Mouse (Mus musculus) hematopoietic stem cell, adult 5-6 weeks (primary cell): ENCODE results near the gene Fmc1. TPM values are rescaled to one million over a fixed set of nuclear protein-coding genes. Genes with fewer than 3 reads are reported as not detected.

ENCODE experiments used
- ATAC-seq, 2 experiments: fragments of 125-278 bp in 1 of 2; replicated peaks in 1 of 2; 2 replicates each; pipeline ENCODE4 v1.8.0; 2016 to 2017; ENCODE audit warnings: inconsistent platforms in 2 of 2, mild to moderate bottlenecking in 2 of 2, moderate number of reproducible peaks in 2 of 2, low read depth in 1 of 2, moderate TSS enrichment in 1 of 2; ENCODE audit not compliant: low FRiP score in 2 of 2, poor library complexity in 2 of 2, severe bottlenecking in 2 of 2, insufficient read depth in 1 of 2, low TSS enrichment in 1 of 2
- total RNA-seq: library from RNA; stranded (forward); fragments of 172-1452, 232-1000 nt; gene quantifications from 2 replicates; pipeline ENCODE4 v1.2.3, GENCODE M21; 2017

The Fmc1 gene
- total RNA-seq, 1 experiment from 2014 or later = 40.5 TPM

DNA sequence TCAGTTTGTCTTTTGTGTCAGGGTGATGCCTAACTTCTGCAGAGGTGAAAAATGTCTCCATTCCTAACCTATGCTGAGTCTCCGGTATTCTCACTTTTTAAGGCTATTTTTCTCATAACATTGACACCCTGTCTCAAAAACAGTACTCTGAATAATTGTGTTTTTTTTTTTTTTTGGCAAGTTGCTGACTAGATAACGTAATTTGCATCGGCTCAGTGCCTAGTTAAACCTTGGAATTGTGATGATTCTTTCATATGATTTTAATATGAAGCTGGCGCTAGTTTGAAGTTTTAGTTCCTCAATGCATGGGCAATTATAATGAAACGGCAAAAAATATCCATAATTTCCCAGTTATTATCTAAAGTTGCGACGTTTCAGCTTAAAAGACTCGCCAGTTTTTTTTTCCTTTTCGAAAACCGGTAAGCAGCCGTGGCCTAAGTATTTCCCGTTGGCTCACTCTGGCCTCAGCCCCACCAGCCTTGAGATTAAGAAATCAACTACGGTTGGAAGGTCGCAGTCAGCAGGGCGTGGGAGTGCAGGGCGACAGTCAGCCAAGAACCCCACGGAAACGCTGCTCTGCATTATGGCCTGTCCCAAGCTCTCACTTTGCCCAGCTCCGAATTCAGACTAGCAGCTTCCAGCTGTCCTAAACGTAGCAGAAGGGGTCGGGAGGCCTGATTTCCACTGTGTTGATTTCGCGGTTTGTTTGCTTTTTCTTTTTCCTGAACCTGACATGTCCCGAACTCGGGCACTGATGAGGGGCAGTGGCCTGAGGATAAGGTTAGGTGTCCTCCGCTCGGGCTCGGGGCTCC, 17.2 kb downstream of the Fmc1 start:
- peak; percentile 48 to 60; a peak in 3 of 4 replicates for ATAC-seq

DNA sequence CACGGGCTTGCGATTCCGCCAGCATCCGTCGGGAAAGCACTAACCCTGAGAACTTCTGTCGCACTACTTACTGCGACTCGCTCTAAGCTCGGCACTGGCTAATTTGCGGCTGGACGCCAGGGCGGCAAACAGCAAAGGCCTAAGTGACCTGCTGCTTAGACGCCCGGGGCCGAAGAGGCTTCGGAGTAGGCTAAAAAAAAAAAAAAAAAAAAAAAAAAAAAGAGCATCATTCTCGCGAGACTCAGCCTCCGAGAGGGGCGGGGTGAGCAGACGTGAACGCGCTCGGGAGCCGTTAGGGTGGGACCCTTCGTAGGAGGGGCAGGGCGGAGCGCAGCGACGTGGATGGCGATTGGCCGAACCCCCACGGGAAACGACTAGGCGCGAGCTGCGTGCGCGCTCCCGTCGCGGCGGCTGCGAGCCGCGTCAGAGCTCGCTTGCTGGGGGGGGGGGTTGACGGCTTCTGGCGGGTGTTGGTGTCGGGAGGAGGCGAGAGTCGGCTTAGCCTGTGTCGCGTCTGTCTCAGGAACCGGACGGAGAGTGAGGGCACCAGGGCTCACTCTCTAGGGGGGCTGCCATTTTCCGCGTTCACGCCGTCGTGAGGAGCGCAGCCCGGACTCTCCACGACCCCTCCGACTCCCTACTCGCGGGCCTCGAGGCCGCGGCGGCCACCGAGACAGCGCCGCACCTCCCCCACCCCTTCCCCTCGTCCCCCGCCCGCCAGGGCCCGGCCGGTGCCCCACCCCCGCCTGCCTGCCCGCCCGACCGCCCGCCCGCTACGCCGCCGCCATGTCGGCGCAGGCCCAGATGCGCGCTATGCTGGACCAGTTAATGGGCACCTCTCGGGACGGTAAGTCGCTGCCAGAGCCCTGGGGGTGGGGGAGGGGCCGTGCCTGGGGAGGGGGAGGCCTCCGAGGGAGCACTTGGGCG, 18.0 kb downstream of the Fmc1 start, which contains the start of gene Luc7l2:
Gene Luc7l2, plus strand, starts transcription at position 273 of the 927 bp plus-strand sequence.
- peak; percentile 82 to 87 for ATAC-seq

DNA sequence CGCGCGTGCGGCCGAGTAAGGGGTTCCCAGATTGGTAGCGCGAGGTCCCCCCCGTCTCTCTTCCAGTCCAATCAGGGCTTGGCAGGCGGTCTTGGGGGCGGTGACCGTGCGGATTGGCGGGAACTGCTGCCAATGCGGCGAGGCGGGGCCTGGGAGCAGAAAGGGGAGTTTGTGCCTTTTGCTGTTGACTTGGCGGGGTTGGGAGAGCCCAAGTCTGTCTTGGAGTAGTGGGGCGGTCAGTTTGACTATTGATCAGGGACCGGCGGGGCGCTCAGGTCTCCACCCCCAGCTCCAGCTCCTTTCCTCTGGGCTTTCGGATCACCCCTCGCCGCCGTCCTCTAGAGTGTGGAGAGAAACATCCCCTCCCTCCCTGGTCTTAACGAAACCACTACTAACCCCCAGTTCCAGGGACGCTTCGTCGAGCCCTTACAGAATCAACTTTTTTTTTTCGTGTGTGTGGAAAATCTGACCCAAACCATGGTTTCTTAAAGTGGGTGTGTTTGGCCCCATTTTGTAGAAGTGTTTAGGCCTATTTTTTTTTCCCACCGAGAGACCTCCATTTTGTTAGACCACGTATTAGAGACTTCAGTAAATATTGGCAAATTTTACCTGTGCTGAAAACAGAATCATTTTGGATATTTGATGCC, 18.8 kb downstream of the Fmc1 start:
- peak; percentile 84 to 89 for ATAC-seq

DNA sequence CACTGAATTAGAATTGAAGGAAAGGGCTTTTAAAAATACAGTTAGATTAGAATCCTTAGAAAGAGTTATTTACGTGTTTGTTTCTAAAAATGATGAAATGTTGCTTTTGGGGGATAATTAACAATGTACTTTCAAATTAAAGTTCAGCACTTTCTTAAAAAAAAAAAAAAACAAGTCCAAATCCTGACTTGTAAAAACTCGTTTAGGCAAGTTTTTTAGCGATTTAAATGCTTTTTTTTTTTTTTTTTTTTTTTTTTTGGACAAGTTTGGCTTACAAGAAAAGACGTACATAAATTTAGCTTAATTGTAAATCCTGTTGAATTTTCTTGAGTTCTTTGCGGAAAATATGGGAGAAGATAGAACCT, 19.3 kb downstream of the Fmc1 start:
- no peak for ATAC-seq

DNA sequence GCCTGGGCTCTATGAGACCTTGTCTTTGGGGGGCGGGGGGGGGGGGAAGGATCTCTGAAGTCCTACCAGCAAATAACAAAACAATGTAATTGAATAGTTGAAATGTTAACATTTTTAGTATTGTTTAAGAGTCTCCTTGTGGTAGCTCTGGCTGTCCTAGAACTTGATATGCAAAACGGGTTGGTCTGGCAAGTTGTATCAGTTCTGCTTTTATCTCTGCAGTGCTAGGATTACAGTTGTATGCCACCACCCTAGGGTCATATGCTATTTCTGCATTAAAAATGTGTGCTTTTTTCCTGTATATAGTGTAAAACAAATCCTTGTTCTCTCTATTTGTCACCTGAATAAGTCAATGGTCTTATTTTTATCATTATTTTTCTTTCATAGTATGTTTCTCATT, 42.8 kb downstream of the Fmc1 start:
- no peak for ATAC-seq

DNA sequence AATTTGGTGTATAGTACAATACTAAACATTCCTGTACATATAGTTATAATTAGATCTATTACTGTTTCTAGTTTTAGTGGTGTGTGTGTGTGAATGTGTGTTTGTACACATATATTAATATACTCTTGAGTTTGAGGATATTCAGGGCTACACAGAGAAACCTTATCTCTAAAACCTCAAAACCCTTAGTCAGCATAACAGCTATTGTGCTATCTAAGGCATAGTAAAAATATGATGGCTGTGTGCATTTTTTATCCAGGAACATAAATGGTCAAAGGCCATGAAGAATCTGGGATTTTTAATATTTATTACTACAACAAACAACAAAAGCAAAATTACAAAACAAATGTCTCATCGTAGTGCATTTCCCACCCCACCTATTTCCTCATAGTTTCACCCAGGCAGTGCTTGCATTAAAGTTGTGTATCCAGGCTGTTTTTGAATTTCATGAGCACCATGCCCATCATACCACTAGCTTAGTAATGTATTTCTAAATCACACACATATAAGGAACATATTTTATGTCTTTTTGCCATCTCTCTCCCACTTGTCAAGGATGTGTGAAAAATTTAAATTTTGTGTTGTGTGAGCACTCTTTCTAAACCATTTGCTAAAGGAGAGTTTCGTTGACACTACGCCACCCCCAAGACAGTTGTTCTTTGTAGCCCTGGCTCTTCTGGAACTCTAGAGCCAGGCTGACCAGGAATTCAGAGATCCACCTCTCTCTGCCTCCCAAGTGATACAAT, 47.0 kb downstream of the Fmc1 start:
- ATAC-seq = no peak

DNA sequence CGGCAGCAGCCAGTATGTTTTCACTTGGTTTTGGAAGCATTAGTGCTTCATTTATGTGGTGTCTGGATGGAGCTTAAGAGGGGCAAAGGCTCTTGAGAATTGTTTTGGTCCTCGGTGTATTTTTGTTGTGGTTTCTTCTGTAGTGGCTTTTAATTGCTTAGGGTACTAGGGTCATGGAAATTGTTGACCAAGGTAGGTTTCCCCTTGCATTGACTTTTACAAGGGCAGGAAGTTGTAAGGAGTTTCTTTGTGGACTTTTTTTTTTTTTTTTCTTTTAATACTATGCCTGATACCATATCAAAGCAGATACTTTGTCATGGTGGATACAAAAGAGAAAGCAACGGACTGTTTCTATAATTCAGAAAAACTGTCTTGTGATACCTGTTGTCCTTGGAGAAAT, 48.4 kb downstream of the Fmc1 start:
- ATAC-seq = no peak

Other genes with a start within 250 kb of the Fmc1 start
- 5.3 and 6.9 TPM in 2 replicates for gene Zc3hav1l, start 234.2 kb upstream of the Fmc1 start, total RNA-seq
- 59.7 and 61.6 TPM in 2 replicates for gene Zc3hav1, start 178.9 kb upstream of the Fmc1 start, total RNA-seq
- 8.6 and 12.8 TPM in 2 replicates for gene Ttc26, start 152.0 kb upstream of the Fmc1 start, total RNA-seq
- gene Ubn2, start 99.6 kb upstream of the Fmc1 start, total RNA-seq = 20.7 and 26.6 TPM in 2 replicates
- 342 and 369 TPM in 2 replicates for gene Luc7l2, start 17.8 kb downstream of the Fmc1 start, total RNA-seq
- 0.89 TPM in 1 of 2 replicates, not detected in the other for gene Klrg2, start 103.7 kb downstream of the Fmc1 start, total RNA-seq
- gene Clec2l, start 129.6 kb downstream of the Fmc1 start, total RNA-seq = 0.31 TPM in 1 of 2 replicates, not detected in the other